Mouse (Mus musculus) gastrocnemius, adult 18-20 months (tissue): ENCODE results near the gene Garem2. TPM values are rescaled to one million over a fixed set of nuclear protein-coding genes. Genes with fewer than 3 reads are reported as not detected.
A peak's percentile ranks its signal among the peaks of the same experiment; 100 is the strongest.

Source experiments
- DNase-seq: peaks from one replicate; pipeline ENCODE4 v3.0.0; 2021; ENCODE audit warnings: low spot score
- total RNA-seq, 2 experiments: library from RNA; stranded (reverse); gene quantifications; 2 replicates each; pipeline ENCODE4 v1.2.3; 2021

Garem2 gene
- total RNA-seq, 2 experiments from 2014 or later: not detected

DNA sequence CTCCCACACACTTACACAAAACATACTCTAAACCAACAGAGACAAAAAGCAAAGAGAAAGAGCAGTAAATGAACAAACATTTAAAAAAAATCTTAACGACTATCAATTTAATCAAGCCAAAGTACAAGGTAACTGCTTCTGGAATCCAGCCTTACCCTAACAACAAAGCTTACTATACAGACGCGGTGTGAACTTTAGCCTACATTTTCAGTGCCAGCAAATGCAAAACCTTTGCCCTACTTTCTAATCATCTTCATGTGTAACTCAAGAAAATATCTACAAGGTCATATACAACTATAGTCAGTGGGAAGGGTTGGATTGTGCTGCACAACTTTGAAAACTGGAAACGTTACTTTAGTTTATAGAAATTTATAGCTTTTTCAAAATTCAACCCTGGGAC is 47.0 kb downstream of the Garem2 start:
- no peak for DNase-seq

DNA sequence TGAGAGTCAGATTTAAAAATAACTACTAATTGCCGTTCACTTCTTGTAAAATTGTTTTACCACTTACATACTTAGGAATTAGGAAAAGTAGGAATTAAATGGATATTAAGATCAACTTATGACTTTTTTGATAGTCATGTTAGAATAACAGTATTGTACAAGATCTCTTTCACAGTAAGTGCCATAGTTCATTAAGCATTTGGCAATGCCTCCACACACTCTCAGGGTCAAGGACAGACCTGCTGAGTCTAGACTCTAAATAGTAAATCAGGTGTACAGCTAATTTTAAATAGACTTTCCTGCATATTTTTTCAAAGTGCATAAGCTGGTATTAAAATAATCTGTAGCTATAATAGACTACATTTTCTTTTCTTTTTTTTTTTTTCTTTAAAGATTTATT is 47.5 kb downstream of the Garem2 start:
- DNase-seq: no peak

DNA sequence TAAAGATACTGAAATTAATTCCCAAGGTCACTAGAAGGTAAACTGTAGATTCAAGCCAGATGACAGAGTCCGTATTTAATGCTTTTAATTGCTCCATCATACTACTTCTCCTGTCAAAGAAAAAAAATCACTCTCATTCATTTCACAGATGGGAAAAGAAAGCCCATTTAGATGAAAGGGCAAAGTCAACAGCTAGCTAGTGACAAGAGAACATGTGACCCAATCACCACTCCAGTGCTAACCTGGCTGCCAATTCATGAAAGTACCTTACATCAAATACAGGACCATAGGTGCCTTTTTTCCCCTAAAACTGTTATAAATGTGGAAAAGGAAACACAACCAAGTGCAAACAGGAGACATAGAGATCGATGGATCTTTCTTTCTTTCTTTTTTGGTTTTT is 48.3 kb downstream of the Garem2 start:
- DNase-seq: no peak

DNA sequence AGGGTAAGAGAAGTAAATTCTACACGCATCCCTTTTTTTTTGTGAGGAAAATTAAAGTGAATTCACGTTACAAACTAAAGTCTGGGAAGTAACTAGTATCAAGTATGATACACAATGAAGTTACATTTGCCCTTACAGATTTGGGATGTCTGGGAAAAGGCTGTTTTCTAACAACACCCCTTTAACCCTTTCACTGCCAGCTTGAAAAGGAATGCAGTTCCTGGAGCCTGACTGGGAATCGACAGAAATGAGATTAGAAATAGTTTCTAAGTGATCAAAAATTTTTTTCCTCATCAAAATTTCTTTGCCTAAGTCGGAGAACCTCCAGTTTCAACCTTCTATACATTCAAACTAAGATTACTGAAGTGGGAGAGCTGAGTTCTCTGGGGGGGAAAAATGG is 49.1 kb downstream of the Garem2 start:
- DNase-seq: no peak

DNA sequence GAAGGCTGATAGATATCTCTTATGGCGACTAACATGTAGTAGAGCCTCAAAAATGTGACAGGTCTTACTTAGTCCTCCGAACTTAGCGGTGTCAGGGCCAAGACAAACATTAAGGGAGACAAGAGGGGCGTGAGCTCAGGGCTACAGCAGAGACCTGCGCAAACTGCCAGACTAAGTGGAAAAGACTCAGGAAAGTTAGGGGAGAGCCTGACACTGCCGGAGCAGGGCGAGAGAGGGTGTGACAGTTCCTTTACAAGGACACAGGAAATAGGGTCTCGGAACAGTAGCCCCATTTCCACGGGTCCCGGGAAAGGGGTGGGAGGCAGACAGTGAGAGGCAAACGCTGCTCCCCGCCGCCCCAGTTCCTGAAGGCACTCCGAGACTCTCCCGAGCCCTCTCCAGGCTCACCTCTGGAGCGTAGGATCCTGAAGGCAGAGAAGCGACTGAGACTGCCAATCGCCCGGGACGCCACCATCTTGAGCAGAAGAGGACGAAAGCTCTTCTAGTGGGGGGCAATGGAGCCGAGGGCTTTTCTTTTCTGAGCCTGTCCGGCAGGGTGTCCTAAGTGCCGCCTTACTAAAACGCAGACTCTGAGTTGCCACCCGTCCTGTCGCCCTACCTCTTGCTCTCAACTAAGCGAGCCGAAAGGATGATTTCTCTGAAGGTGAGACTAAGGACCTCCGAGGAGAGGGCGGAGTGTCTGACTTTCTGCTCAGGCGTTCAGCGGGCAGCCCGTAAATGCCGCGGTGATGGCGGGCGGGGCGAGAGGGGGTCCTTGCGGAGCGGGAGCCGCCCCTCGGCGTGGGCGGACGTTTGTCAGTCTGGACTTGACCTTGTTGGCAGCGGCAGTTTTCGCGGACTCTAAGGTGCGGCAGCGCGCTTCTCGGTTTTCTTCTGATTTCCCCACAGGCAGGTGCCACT is 49.8 kb downstream of the Garem2 start, which contains the start of the genes Hadha and Hadhb:
Hadha (minus strand) TSS at position 689 of the 921 bp plus-strand sequence.
Hadhb (plus strand) TSS at position 775 of the 921 bp plus-strand sequence.
- DNase-seq: peak; percentile 95

DNA sequence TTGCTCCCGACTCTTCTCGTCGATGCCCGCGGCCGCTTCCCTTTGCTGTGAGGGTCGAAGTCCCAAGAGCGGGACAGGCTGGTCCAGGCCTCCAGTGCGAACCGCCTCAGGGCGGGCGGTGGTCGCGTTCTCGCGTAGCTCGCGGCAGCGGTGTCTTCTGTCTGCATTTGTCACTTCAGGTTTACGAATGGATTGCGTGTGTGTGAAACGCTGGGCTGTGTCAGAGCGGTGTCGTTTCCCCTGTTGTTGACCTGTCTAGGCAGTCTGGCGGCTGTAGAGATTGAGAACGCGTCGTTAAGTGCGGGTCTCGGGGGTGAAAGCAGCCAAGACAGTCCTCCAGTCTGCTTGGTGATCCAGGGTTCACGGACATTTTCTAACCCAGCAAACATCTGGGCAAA is 50.4 kb downstream of the Garem2 start:
- DNase-seq: no peak

DNA sequence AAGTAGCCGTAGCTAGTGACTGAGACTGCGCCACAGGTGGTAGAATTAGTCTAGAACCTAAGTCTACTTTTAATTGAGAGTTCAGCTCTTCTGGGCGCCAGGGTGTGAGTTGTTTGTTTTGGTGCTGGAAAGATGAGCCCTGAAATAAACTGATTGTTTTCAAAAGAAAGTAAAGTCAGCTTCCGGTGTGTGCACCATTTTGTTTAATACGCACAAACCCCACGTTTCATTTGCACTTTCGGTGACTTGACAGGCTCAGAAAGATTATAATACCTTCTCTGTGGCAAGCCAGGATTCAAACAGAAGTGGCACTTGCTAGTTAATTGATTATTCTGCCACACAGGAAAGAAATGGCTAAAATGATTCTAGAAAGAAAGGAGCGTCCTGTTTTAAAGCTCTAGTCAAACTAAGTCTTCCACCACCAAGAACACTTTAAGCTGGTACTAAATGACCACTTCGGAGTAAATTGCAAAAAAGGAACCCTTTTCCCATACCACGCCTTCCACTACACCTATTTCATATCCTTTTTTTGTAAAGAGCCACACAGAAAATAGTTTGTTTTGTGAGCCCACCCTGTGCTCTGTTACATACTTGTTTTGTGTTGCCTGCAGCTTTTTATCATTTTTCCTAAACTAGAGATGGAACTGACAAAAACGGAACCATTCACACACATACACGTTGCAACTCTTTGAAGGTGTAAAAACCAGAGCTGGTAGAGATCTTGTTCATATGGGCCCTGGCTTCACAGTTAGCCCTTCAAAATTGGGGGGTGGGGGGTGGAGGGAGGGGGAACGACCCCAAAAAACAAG is 51.1 kb downstream of the Garem2 start:
- no peak for DNase-seq

DNA sequence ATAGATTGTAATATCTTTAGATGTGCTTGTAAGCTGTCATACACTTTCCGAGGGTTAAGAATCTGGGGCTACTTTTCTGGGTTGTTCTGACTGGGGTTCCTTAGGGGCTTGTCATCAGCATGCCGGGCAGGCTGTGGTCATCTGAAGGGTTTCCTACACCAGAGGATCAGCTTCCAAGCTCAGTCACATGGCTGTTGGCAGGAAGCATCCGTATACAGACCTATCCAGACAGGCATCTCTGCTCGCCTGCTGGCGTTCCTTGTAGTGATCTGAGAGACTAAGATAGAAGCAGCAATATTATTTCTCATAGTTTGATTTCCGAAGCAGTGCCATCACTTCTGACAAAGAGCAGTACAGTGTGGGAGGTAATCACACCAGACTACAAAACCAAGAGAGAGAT is 54.6 kb downstream of the Garem2 start:
- DNase-seq: peak; percentile 80

DNA sequence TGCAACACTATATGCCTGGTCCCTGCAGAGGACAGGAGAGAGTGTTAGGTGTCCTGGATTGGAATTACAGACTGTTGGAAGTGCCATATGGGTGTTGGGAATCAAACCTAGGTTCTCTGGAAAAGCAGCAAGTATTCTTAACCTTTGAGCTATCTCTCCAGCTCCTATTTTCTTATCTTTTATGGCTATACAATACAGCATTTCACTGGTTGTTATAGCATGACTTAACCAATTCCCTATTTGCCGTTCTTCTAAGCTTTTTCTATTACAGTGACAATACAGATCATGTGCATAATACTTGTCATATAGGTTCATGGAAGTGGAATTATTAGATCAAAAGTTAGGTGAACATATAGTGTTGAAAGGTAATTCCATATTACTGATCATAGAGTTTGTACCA is 56.9 kb downstream of the Garem2 start:
- DNase-seq: no peak

DNA sequence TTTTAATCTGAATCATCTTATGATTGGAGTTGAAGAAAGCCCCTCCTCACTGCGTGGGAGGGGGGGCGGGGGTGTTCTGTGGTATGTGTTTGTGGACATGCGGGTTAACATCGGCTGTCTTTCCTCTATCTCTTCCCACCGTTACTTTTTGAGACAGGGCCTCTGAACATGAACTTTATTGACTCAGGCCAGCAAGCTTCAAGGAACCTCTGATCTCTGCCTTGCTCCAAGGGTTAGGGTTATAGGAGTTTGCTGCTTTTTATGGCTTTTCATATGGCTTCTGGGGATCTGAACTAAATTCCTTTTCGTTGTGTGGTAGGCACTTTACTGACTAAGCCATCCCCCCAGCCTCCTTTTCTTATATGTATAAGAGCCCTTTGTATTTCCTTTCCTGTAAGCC is 57.4 kb downstream of the Garem2 start:
- DNase-seq: no peak

DNA sequence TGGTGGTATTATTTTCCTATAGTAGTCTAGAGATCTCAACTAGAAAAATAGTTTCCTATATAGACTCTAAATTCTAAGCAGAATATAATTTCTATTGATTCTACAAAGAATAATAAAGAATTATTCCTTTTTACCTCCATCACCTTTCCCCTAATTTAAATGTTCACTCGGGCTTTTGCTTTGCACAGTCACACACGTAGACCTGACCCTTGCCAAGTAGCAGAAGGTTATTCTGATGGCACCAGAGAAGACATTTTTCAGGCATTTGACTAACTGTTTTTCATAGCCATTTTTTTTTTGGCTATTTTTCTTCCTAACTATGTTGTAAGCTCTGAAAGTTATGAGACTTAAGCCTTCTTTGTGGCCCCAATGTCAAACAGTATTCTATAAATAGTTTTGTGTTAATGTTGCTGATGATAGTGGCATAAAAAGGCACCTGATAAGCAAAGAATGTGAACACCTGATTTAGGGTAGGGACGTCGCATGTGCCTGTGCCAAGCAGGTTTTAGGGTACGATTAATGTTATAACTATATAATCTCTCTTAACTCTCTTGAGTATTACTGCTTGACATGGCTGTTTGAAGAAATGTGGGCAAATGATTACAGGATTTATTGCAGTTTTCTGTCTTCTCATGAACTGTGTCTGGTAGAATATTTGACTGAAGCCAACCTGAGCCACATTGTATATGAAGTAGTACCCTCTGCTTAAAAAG is 60.4 kb downstream of the Garem2 start:
- DNase-seq: no peak

Other genes with a start within 250 kb of the Garem2 start
- under 1 TPM in 1 of 2 experiments, not detected in 1; 0.39 TPM for gene Il6, start 92.0 kb upstream of the Garem2 start, total RNA-seq
- gene Tyms, start 31.5 kb upstream of the Garem2 start, total RNA-seq: 1 to 10 TPM in 1 of 2 experiments, under 1 TPM in 1; 0.39 to 2.2 TPM
- not detected for gene 3110082J24Rik, start 925 bp downstream of the Garem2 start, total RNA-seq
- 100 to 1,000 TPM; 326 to 396 TPM for gene Hadha, start 50.0 kb downstream of the Garem2 start, total RNA-seq
- gene Hadhb, start 50.1 kb downstream of the Garem2 start, total RNA-seq: 100 to 1,000 TPM; 403 to 518 TPM
- not detected for gene Adgrf3, start 100.6 kb downstream of the Garem2 start, total RNA-seq
- gene Selenoi, start 127.4 kb downstream of the Garem2 start, total RNA-seq: 1 to 10 TPM; 8.3 to 9.1 TPM
- not detected for gene Drc1, start 176.2 kb downstream of the Garem2 start, total RNA-seq